Mouse (Mus musculus) midbrain, embryonic 11.5 days (tissue): ENCODE measurements around the gene Sh3bgr. TPM values are rescaled to one million over a fixed set of nuclear protein-coding genes. Genes with fewer than 3 reads are reported as not detected.

Experiments used
- ATAC-seq: fragments of 200-750 bp; cut with Nextera tagmentation; 2 replicates; pipeline ENCODE4 v1.8.0; 2017; ENCODE audit warnings: moderate TSS enrichment, moderate library complexity; ENCODE audit not compliant: low FRiP score
- DNase-seq: peaks from one replicate; pipeline ENCODE4 v3.0.0; 2015; ENCODE audit warnings: low spot score; ENCODE audit errors: missing footprints
- H3K27ac ChIP-seq: fragments of 300-500 bp; sonication (generic); 2 replicates; pipeline ENCODE4 v1.5.1; 2014; ENCODE audit warnings: low read depth, low read length
- H3K27me3 ChIP-seq: fragments of 300-500 bp; sonication (generic); 2 replicates; pipeline ENCODE4 v1.6.1; 2014; ENCODE audit warnings: mild to moderate bottlenecking, low read length, moderate library complexity, mixed read lengths; ENCODE audit not compliant: control insufficient read depth, insufficient read depth
- H3K36me3 ChIP-seq: fragments of 300-500 bp; sonication (generic); 2 replicates; pipeline ENCODE4 v1.6.1; 2014; ENCODE audit warnings: mild to moderate bottlenecking, low read length, moderate library complexity, mixed read lengths; ENCODE audit not compliant: control insufficient read depth, insufficient read depth
- H3K4me1 ChIP-seq: fragments of 300-500 bp; sonication (generic); 2 replicates; pipeline ENCODE4 v1.6.1; 2014; ENCODE audit warnings: low read length; ENCODE audit not compliant: control insufficient read depth, insufficient read depth
- H3K4me2 ChIP-seq: fragments of 300-500 bp; sonication (generic); 2 replicates; pipeline ENCODE4 v1.6.1; 2014; ENCODE audit warnings: mild to moderate bottlenecking, moderate library complexity
- H3K4me3 ChIP-seq: fragments of 300-500 bp; sonication (generic); 2 replicates; pipeline ENCODE4 v1.5.1; 2014; ENCODE audit warnings: low read depth, low read length
- H3K9ac ChIP-seq: fragments of 300-500 bp; sonication (generic); 2 replicates; pipeline ENCODE4 v1.6.1; 2014; ENCODE audit warnings: low read length
- H3K9me3 ChIP-seq: fragments of 300-500 bp; sonication (generic); 2 replicates; pipeline ENCODE4 v1.6.1; 2016; ENCODE audit warnings: low read length; ENCODE audit not compliant: control insufficient read depth
- WGBS: fragments of 180-500 bp; shearing (Covaris S2); extraction: QIAGEN DNeasy Blood & Tissue Kit; methylation state at CpG from one replicate; pipeline ENCODE4 v1.1.7; 2014; 5-methylcytosine and 5-hydroxymethylcytosine counted together
- polyA plus RNA-seq: library from polyadenylated mRNA; unstranded; fragments of >200 nt; fragmentation: Nextera tagmentation; extraction: Ambion mirVana; gene quantifications from 2 replicates; pipeline ENCODE4 v1.2.1, GENCODE M21; 2014

The Sh3bgr gene
- polyA plus RNA-seq, 1 experiment from 2014 or later = 1.2 TPM

GRCm38 (mm10) chr16:96191531-96192506, 8.4 kb upstream of the Sh3bgr start, which contains the start of gene Lca5l:
Lca5l (minus strand) TSS chr16:96192271.
- Histone ChIP-seq H3K9ac (peak within 1 kb of the TSS; percentile 86), H3K4me3 (peak within 1 kb of the TSS; percentile 85), H3K4me2 (peak within 1 kb of the TSS; percentile 69), H3K4me1 (peaks cover 5% of the 10 kb centered on the region; the same call in 1 of the 2 replicates), H3K27ac (no peak within 1 kb of the TSS; the same call in 1 of the 2 replicates), H3K9me3 (no peaks in the 10 kb centered on the region), H3K27me3 (no peaks in the 10 kb centered on the region), H3K36me3 (no peaks in the 10 kb centered on the region)
- DNase-seq (peak; percentile 100), ATAC-seq (peak; percentile 98)
- 1% methylated on average over 77 of the region's 77 CpGs for WGBS

DNA sequence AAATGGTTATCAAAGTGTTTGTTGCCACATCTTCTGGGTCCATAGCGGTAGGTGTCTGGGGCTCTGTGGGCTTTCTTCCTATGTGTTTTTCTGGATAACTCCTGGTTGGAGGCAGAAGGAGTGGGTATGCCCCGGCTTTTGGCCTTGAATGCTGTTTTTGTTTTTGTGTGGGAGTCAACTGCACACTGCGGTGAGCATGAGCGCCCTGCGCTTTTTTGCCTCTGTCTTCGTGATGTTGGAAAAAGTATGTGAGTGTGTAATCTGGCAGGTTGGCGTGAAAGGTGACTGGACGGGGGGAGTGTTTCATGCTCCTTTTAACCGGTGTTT, 415 bp downstream of the Sh3bgr start:
- no peak for ATAC-seq
- H3K4me2 ChIP-seq = peak overlapping the region; percentile 42
- no peaks in the 10 kb centered on the region; the same call in 1 of the 2 replicates for H3K4me1 ChIP-seq
- no peak for DNase-seq
- H3K27me3 ChIP-seq = no peaks in the 10 kb centered on the region
- no peaks in the 10 kb centered on the region for H3K36me3 ChIP-seq
- H3K9ac ChIP-seq = peak overlapping the region; percentile 41; the same call in 1 of the 2 replicates
- peak overlapping the region; percentile 7; the same call in 1 of the 2 replicates for H3K4me3 ChIP-seq
- H3K9me3 ChIP-seq = no peaks in the 10 kb centered on the region
- WGBS = 39% methylated on average over 9 of the region's 9 CpGs
- H3K27ac ChIP-seq = no peak overlapping the region

GRCm38 (mm10) chr16:96201485-96202232, 1.4 kb downstream of the Sh3bgr start:
- Histone ChIP-seq H3K36me3 (no peaks in the 10 kb centered on the region), H3K4me1 (no peaks in the 10 kb centered on the region; the same call in 1 of the 2 replicates), H3K27me3 (no peaks in the 10 kb centered on the region), H3K27ac (no peak overlapping the region), H3K9me3 (no peaks in the 10 kb centered on the region), H3K4me2 (no peak overlapping the region), H3K4me3 (no peak overlapping the region), H3K9ac (no peak overlapping the region)
- ATAC-seq (no peak), DNase-seq (no peak)
- 84% methylated on average over 11 of the region's 11 CpGs for WGBS

- Histone ChIP-seq H3K9me3 (no peaks in the 10 kb centered on the region), H3K27ac (no peak overlapping the region), H3K4me2 (no peak overlapping the region), H3K4me1 (no peaks in the 10 kb centered on the region), H3K9ac (no peak overlapping the region), H3K27me3 (no peaks in the 10 kb centered on the region), H3K4me3 (no peak overlapping the region), H3K36me3 (no peaks in the 10 kb centered on the region)
- ATAC-seq (no peak), DNase-seq (no peak)
- 80% methylated on average over 10 of the region's 10 CpGs for WGBS
Measured at GRCm38 (mm10) chr16:96209789-96210188, 9.5 kb downstream of the Sh3bgr start.

DNA sequence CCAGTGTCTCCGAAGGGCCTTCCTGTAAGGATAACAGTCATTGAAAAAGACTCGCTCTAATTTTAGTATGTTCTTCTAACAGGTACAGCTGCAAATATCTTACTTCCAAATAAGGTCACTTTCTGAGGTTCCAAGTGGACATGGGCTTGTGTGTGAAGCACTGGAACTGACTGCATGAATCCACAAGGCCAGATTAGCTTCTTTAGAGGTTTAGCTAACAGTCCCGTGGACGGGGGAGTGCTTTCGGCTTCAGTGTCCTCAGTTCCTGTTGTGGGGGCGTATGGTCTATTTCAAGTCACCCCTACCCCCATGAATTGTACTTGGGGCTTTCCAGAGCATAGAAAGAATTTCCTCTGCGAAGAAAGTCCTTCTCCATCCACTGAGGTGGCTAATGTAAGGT, 10.6 kb downstream of the Sh3bgr start:
- WGBS = 86% methylated on average over 7 of the region's 7 CpGs
- H3K9ac ChIP-seq = no peak overlapping the region
- H3K4me2 ChIP-seq = no peak overlapping the region
- ATAC-seq (no peak), DNase-seq (no peak)
- H3K4me3 ChIP-seq = no peak overlapping the region
- no peaks in the 10 kb centered on the region for H3K36me3 ChIP-seq
- H3K9me3 ChIP-seq = no peaks in the 10 kb centered on the region
- no peaks in the 10 kb centered on the region for H3K27me3 ChIP-seq
- H3K4me1 ChIP-seq = no peaks in the 10 kb centered on the region
- H3K27ac ChIP-seq = no peak overlapping the region

DNA sequence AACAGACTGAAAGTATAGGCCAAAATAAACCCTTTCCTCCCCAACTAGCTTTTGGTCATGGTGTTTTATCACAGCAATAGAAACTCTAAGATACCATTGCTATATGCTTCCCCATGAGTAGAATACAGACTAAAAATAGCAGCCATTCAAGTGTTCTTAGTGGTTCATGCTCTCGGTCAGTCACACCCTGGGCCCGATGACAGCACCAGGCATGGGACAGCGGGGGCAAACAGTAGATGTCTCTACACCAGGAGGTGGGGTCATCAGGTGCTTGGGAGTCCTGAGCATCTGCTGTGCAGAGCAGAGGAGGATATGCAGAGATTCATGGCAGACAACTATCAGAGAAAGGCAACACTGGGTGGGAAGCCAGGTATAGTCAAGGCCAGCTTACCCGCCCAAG, 12.8 kb downstream of the Sh3bgr start:
- DNase-seq = no peak
- H3K4me3 ChIP-seq = no peak overlapping the region
- 98% methylated on average over 4 of the region's 4 CpGs for WGBS

GRCm38 (mm10) chr16:96221491-96221890, 21.2 kb downstream of the Sh3bgr start:
- H3K4me3 ChIP-seq = no peak overlapping the region
- H3K27me3 ChIP-seq = no peaks in the 10 kb centered on the region
- no peak for DNase-seq
- 82% methylated on average over 5 of the region's 5 CpGs for WGBS
- no peaks in the 10 kb centered on the region for H3K36me3 ChIP-seq
- no peak overlapping the region for H3K4me2 ChIP-seq
- no peak overlapping the region for H3K27ac ChIP-seq
- ATAC-seq = no peak
- no peaks in the 10 kb centered on the region for H3K9me3 ChIP-seq
- H3K4me1 ChIP-seq = no peaks in the 10 kb centered on the region
- no peak overlapping the region for H3K9ac ChIP-seq

More for the DNA sequence above, 12.8 kb downstream of the Sh3bgr start:
- Histone ChIP-seq H3K27ac (no peak overlapping the region), H3K9me3 (no peaks in the 10 kb centered on the region), H3K27me3 (no peaks in the 10 kb centered on the region), H3K9ac (no peak overlapping the region), H3K4me2 (no peak overlapping the region), H3K36me3 (no peaks in the 10 kb centered on the region), H3K4me1 (no peaks in the 10 kb centered on the region)
- no peak for ATAC-seq

GRCm38 (mm10) chr16:96221959-96222358, 21.7 kb downstream of the Sh3bgr start:
- WGBS = 87% methylated on average over 3 of the region's 3 CpGs
- ATAC-seq = no peak
- DNase-seq = no peak

GRCm38 (mm10) chr16:96222452-96222851, 22.2 kb downstream of the Sh3bgr start:
- 79% methylated on average over 1 of the region's 1 CpGs for WGBS
- H3K4me1 ChIP-seq = no peaks in the 10 kb centered on the region
- no peak overlapping the region for H3K9ac ChIP-seq
- ATAC-seq = no peak
- no peaks in the 10 kb centered on the region for H3K9me3 ChIP-seq
- no peak for DNase-seq
- H3K4me3 ChIP-seq = no peak overlapping the region
- H3K36me3 ChIP-seq = no peaks in the 10 kb centered on the region
- no peak overlapping the region for H3K27ac ChIP-seq
- H3K4me2 ChIP-seq = no peak overlapping the region
- H3K27me3 ChIP-seq = no peaks in the 10 kb centered on the region

More at GRCm38 (mm10) chr16:96221959-96222358, 21.7 kb downstream of the Sh3bgr start:
- no peak overlapping the region for H3K27ac ChIP-seq
- H3K9me3 ChIP-seq = no peaks in the 10 kb centered on the region
- H3K9ac ChIP-seq = no peak overlapping the region
- no peaks in the 10 kb centered on the region for H3K36me3 ChIP-seq
- no peaks in the 10 kb centered on the region for H3K27me3 ChIP-seq
- H3K4me1 ChIP-seq = no peaks in the 10 kb centered on the region
- H3K4me2 ChIP-seq = no peak overlapping the region
- no peak overlapping the region for H3K4me3 ChIP-seq
